10 mouse cellular contexts compared by ENCODE assay signal in genomic region chr12:73039939-73040562, GRCm38 (mm10). TPM values are rescaled to one million over a fixed set of nuclear protein-coding genes. Genes with fewer than 3 reads are reported as not detected.
A peak's percentile ranks its signal among the peaks of the same experiment; 100 is the strongest.
DNase-seq lines count a peak whose midpoint lies in the region; ATAC-seq lines count a peak whose summit lies in the region.
"Had no signal": no experiment of that assay in that cellular context is flagged by ENCODE, and none has a peak within 500 bp of the region (broad histone marks: within the 10 kb centered on the region; RNA-seq: fewer than 3 reads in every experiment).

No protein-coding gene starts in this region.

- peak overlapping the region; percentile 39 for H3K4me3 ChIP-seq in forebrain, embryonic 10.5 days
- no peak overlapping the region for H3K4me3 ChIP-seq in forebrain, embryonic 14.5 days (ENCODE audit: low read depth, low read length)
- H3K4me3 ChIP-seq in kidney, embryonic 14.5 days (ENCODE audit: low read length), result no peak overlapping the region
- peak overlapping the region; percentile 37 for H3K4me3 ChIP-seq in embryonic facial prominence, embryonic 15.5 days (replicated peaks)
- H3K4me3 ChIP-seq in neural tube, embryonic 13.5 days, result peak overlapping the region; percentile 10; the same call in 1 of the 2 replicates

- H3K9me3 ChIP-seq in forebrain, embryonic 10.5 days, result no peaks in the 10 kb centered on the region
- H3K9me3 ChIP-seq in forebrain, embryonic 14.5 days (replicated peaks; ENCODE audit: control insufficient read depth, low read length), result no peaks in the 10 kb centered on the region
- H3K9me3 ChIP-seq in kidney, embryonic 14.5 days (ENCODE audit: control insufficient read depth, low read length), result no peaks in the 10 kb centered on the region
- H3K9me3 ChIP-seq in embryonic facial prominence, embryonic 15.5 days (replicated peaks), result no peaks in the 10 kb centered on the region
- H3K9me3 ChIP-seq in neural tube, embryonic 13.5 days, result no peaks in the 10 kb centered on the region

- ATAC-seq in forebrain, embryonic 14.5 days, result no peak
- ATAC-seq in kidney, embryonic 14.5 days (ENCODE audit: low FRiP score, low TSS enrichment), result no peak
- ATAC-seq in embryonic facial prominence, embryonic 15.5 days (ENCODE audit: insufficient number of reproducible peaks, low FRiP score, low TSS enrichment, low read depth), result peak; percentile 5; the same call in 1 of the 2 replicates
- ATAC-seq in neural tube, embryonic 13.5 days (ENCODE audit: low read depth), result no peak
- no peak for ATAC-seq in monocyte, adult 5-6 weeks (replicated peaks; ENCODE audit: insufficient number of reproducible peaks, low FRiP score, low TSS enrichment, poor library complexity, severe bottlenecking)

- WGBS in forebrain, embryonic 10.5 days, result under 1% methylated on average over 18 of the region's 18 CpGs
- under 1% methylated on average over 18 of the region's 18 CpGs for WGBS in forebrain, embryonic 14.5 days
- WGBS in kidney, embryonic 14.5 days, result 3% methylated on average over 18 of the region's 18 CpGs
- WGBS in embryonic facial prominence, embryonic 15.5 days, result 18% methylated on average over 18 of the region's 18 CpGs
- WGBS in neural tube, embryonic 13.5 days, result 0% methylated on average over 18 of the region's 18 CpGs

- DNase-seq in forebrain, embryonic 10.5 days (ENCODE audit: extremely low spot score, low spot score), result no peak
- no peak for DNase-seq in forebrain, embryonic 14.5 days (ENCODE audit: low spot score)
- peak; percentile 16 to 33 for DNase-seq in kidney, postnatal 4 days
- no peak for DNase-seq in adipocyte (ENCODE audit: low spot score)
- DNase-seq: kidney, postnatal 14 days; left cerebral cortex, postnatal 4 days had no signal

- no peaks in the 10 kb centered on the region for H3K36me3 ChIP-seq in forebrain, embryonic 10.5 days (replicated peaks)
- H3K36me3 ChIP-seq in forebrain, embryonic 14.5 days (ENCODE audit: control insufficient read depth, insufficient read depth, low read length), result no peaks in the 10 kb centered on the region
- no peaks in the 10 kb centered on the region for H3K36me3 ChIP-seq in kidney, embryonic 14.5 days (ENCODE audit: control insufficient read depth, insufficient read depth, low read length)
- H3K36me3 ChIP-seq in embryonic facial prominence, embryonic 15.5 days, result no peaks in the 10 kb centered on the region
- H3K36me3 ChIP-seq in neural tube, embryonic 13.5 days, result no peaks in the 10 kb centered on the region

- peaks cover 100% of the 10 kb centered on the region for H3K27me3 ChIP-seq in forebrain, embryonic 10.5 days (ENCODE audit: poor library complexity, severe bottlenecking)
- peaks cover 88% of the 10 kb centered on the region for H3K27me3 ChIP-seq in forebrain, embryonic 14.5 days (replicated peaks; ENCODE audit: control insufficient read depth, insufficient read depth, low read length)
- H3K27me3 ChIP-seq in kidney, embryonic 14.5 days (ENCODE audit: control insufficient read depth, insufficient read depth, low read length), result peaks cover 86% of the 10 kb centered on the region
- H3K27me3 ChIP-seq in embryonic facial prominence, embryonic 15.5 days, result peaks cover 46% of the 10 kb centered on the region
- peaks cover 95% of the 10 kb centered on the region for H3K27me3 ChIP-seq in neural tube, embryonic 13.5 days

- peaks cover 43% of the 10 kb centered on the region for H3K4me1 ChIP-seq in forebrain, embryonic 10.5 days
- no peaks in the 10 kb centered on the region for H3K4me1 ChIP-seq in forebrain, embryonic 14.5 days (ENCODE audit: control insufficient read depth, insufficient read depth, low read length)
- peaks cover 6% of the 10 kb centered on the region; the same call in 1 of the 2 replicates for H3K4me1 ChIP-seq in kidney, embryonic 14.5 days (ENCODE audit: control insufficient read depth, insufficient read depth, low read length)
- H3K4me1 ChIP-seq in embryonic facial prominence, embryonic 15.5 days, result peaks cover 32% of the 10 kb centered on the region
- peaks cover 12% of the 10 kb centered on the region for H3K4me1 ChIP-seq in neural tube, embryonic 13.5 days (replicated peaks)

- H3K9ac ChIP-seq in forebrain, embryonic 14.5 days (ENCODE audit: low read length), result no peak overlapping the region
- H3K9ac ChIP-seq in kidney, embryonic 14.5 days (ENCODE audit: low read depth, low read length), result no peak overlapping the region
- peak overlapping the region; percentile 28 for H3K9ac ChIP-seq in embryonic facial prominence, embryonic 15.5 days
- H3K9ac ChIP-seq in neural tube, embryonic 13.5 days, result 0 out of 2 replicates have a peak overlapping the region, but pooled peaks have one; percentile 17

- no peak overlapping the region for H3K4me2 ChIP-seq in forebrain, embryonic 14.5 days (ENCODE audit: low read length)
- H3K4me2 ChIP-seq in kidney, embryonic 14.5 days (replicated peaks; ENCODE audit: low read depth, low read length), result no peak overlapping the region
- peak overlapping the region; percentile 34 for H3K4me2 ChIP-seq in embryonic facial prominence, embryonic 15.5 days (replicated peaks)
- peak overlapping the region; percentile 28 for H3K4me2 ChIP-seq in neural tube, embryonic 13.5 days

- peak overlapping the region; percentile 62 for H3K27ac ChIP-seq in forebrain, embryonic 10.5 days
- no peak overlapping the region for H3K27ac ChIP-seq in forebrain, embryonic 14.5 days (ENCODE audit: low read depth, low read length)
- H3K27ac ChIP-seq in kidney, embryonic 14.5 days (ENCODE audit: low read depth, low read length), result no peak overlapping the region
- peak overlapping the region; percentile 78 for H3K27ac ChIP-seq in embryonic facial prominence, embryonic 15.5 days (replicated peaks)
- H3K27ac ChIP-seq in neural tube, embryonic 13.5 days (replicated peaks), result no peak overlapping the region

RNA-seq across cellular contexts. Expression of gene Six1, which starts 13.6 kb away (rescaled TPM):
- polyA plus RNA-seq in forebrain, embryonic 10.5 days (2016; fragmentation: Nextera tagmentation; extraction: Ambion mirVana), result 10.7 and 11.4 TPM in 2 replicates
- polyA plus RNA-seq in forebrain, embryonic 14.5 days (2014; fragmentation: Nextera tagmentation; extraction: Ambion mirVana), result 0.36 and 0.52 TPM in 2 replicates
- 0.12 and 0.16 TPM in 2 replicates for polyA plus RNA-seq in kidney, embryonic 14.5 days (2014; fragmentation: Nextera tagmentation; extraction: Ambion mirVana)
- 40.0 and 48.3 TPM in 2 replicates for polyA plus RNA-seq in embryonic facial prominence, embryonic 15.5 days (2015; fragmentation: Nextera tagmentation; extraction: Ambion mirVana)
- 8.8 and 13.9 TPM in 2 replicates for polyA plus RNA-seq in neural tube, embryonic 13.5 days (2015; fragmentation: Nextera tagmentation; extraction: Ambion mirVana)
- total RNA-seq in monocyte, adult 5-6 weeks (2017), result 0.11 TPM in 1 of 3 replicates, not detected in the others

Comparison
In these comparisons a context has a peak if more than half of its experiments do, and no peak if none do; other contexts are left out.
1. H3K27ac ChIP-seq: peak in forebrain, embryonic 10.5 days (single experiment) and embryonic facial prominence, embryonic 15.5 days (single experiment); none in forebrain, embryonic 14.5 days (single experiment), kidney, embryonic 14.5 days (single experiment) and neural tube, embryonic 13.5 days (single experiment).
2. H3K4me3 ChIP-seq: peak in forebrain, embryonic 10.5 days (single experiment), embryonic facial prominence, embryonic 15.5 days (single experiment) and neural tube, embryonic 13.5 days (single experiment); none in forebrain, embryonic 14.5 days (single experiment) and kidney, embryonic 14.5 days (single experiment).
3. DNase-seq: peak in kidney, postnatal 4 days (2 of 2); none in forebrain, embryonic 10.5 days (single experiment), forebrain, embryonic 14.5 days (single experiment) and adipocyte (single experiment).
4. H3K4me2 ChIP-seq: peak in embryonic facial prominence, embryonic 15.5 days (single experiment) and neural tube, embryonic 13.5 days (single experiment); none in forebrain, embryonic 14.5 days (single experiment) and kidney, embryonic 14.5 days (single experiment).
5. H3K9ac ChIP-seq: peak in embryonic facial prominence, embryonic 15.5 days (single experiment) and neural tube, embryonic 13.5 days (single experiment); none in forebrain, embryonic 14.5 days (single experiment) and kidney, embryonic 14.5 days (single experiment).